Mouse (Mus musculus): ENCODE measurements at regions not wholly inside any gene's neighbourhood (a gene's known extent, or its start where the extent isn't known, plus 50 kb on each side); places are given as distances from the start of the nearest gene placed in this dataset.

- no peaks in the 10 kb centered on the region for H3K9me3 ChIP-seq (ENCODE audit: control insufficient read depth, low read depth, low read length)
- H3K4me1 ChIP-seq (ENCODE audit: control insufficient read depth, insufficient read depth, low read length) = no peaks in the 10 kb centered on the region
- 30% methylated on average over 2 of the region's 2 CpGs for WGBS
- ATAC-seq (ENCODE audit: insufficient number of reproducible peaks, insufficient read depth, low FRiP score, low read depth) = peak; percentile 58; the same call in 1 of the 2 replicates
- no peak overlapping the region for H3K9ac ChIP-seq (replicated peaks; ENCODE audit: low read depth, low read length)
- H3K36me3 ChIP-seq (ENCODE audit: control insufficient read depth, insufficient read depth, low read length) = no peaks in the 10 kb centered on the region
- H3K4me3 ChIP-seq (ENCODE audit: low read depth, low read length) = no peak overlapping the region
- no peak overlapping the region for H3K27ac ChIP-seq (ENCODE audit: low read length)
- no peak overlapping the region for H3K4me2 ChIP-seq (replicated peaks; ENCODE audit: low read depth, low read length)
- no peaks in the 10 kb centered on the region for H3K27me3 ChIP-seq (ENCODE audit: control insufficient read depth, insufficient read depth, low read length)
Measured at GRCm38 (mm10) chr16:87083505-87083904, 270.5 kb upstream of the N6amt1 start.

- Histone ChIP-seq H3K4me2 (replicated peaks; ENCODE audit: low read depth, low read length) (no peak overlapping the region), H3K9ac (replicated peaks; ENCODE audit: low read depth, low read length) (no peak overlapping the region), H3K27me3 (ENCODE audit: control insufficient read depth, insufficient read depth, low read length) (no peaks in the 10 kb centered on the region), H3K4me3 (ENCODE audit: low read depth, low read length) (no peak overlapping the region), H3K27ac (ENCODE audit: low read length) (no peak overlapping the region), H3K4me1 (ENCODE audit: control insufficient read depth, insufficient read depth, low read length) (no peaks in the 10 kb centered on the region), H3K36me3 (ENCODE audit: control insufficient read depth, insufficient read depth, low read length) (no peaks in the 10 kb centered on the region), H3K9me3 (ENCODE audit: control insufficient read depth, low read depth, low read length) (no peaks in the 10 kb centered on the region)
- no peak for ATAC-seq (ENCODE audit: insufficient number of reproducible peaks, insufficient read depth, low FRiP score, low read depth)
- WGBS = 86% methylated on average over 2 of the region's 2 CpGs
Measured at GRCm38 (mm10) chr16:87077385-87077784, 276.6 kb upstream of the N6amt1 start.

- H3K4me1 ChIP-seq (ENCODE audit: control insufficient read depth, insufficient read depth, low read length) = no peaks in the 10 kb centered on the region
- no peaks in the 10 kb centered on the region for H3K27me3 ChIP-seq (ENCODE audit: control insufficient read depth, insufficient read depth, low read length)
- no peak overlapping the region for H3K4me3 ChIP-seq (ENCODE audit: low read depth, low read length)
- H3K9me3 ChIP-seq (ENCODE audit: control insufficient read depth, low read depth, low read length) = no peaks in the 10 kb centered on the region
- 56% methylated on average over 2 of the region's 2 CpGs for WGBS
- no peak overlapping the region for H3K4me2 ChIP-seq (replicated peaks; ENCODE audit: low read depth, low read length)
- H3K36me3 ChIP-seq (ENCODE audit: control insufficient read depth, insufficient read depth, low read length) = no peaks in the 10 kb centered on the region
- H3K27ac ChIP-seq (ENCODE audit: low read length) = no peak overlapping the region
- ATAC-seq (ENCODE audit: insufficient number of reproducible peaks, insufficient read depth, low FRiP score, low read depth) = no peak
- H3K9ac ChIP-seq (replicated peaks; ENCODE audit: low read depth, low read length) = no peak overlapping the region
Measured at GRCm38 (mm10) chr16:87069294-87069693, 284.7 kb upstream of the N6amt1 start.

- Histone ChIP-seq H3K4me2 (replicated peaks; ENCODE audit: low read depth, low read length) (no peak overlapping the region), H3K36me3 (ENCODE audit: control insufficient read depth, insufficient read depth, low read length) (no peaks in the 10 kb centered on the region), H3K9me3 (ENCODE audit: control insufficient read depth, low read depth, low read length) (no peaks in the 10 kb centered on the region), H3K9ac (replicated peaks; ENCODE audit: low read depth, low read length) (no peak overlapping the region), H3K4me3 (ENCODE audit: low read depth, low read length) (no peak overlapping the region), H3K4me1 (ENCODE audit: control insufficient read depth, insufficient read depth, low read length) (no peaks in the 10 kb centered on the region), H3K27me3 (ENCODE audit: control insufficient read depth, insufficient read depth, low read length) (no peaks in the 10 kb centered on the region), H3K27ac (ENCODE audit: low read length) (no peak overlapping the region)
- WGBS = 76% methylated on average over 1 of the region's 1 CpGs
- ATAC-seq (ENCODE audit: insufficient number of reproducible peaks, insufficient read depth, low FRiP score, low read depth) = no peak
Measured at GRCm38 (mm10) chr16:87067981-87068380, 286.0 kb upstream of the N6amt1 start.

- Histone ChIP-seq H3K4me1 (ENCODE audit: control insufficient read depth, insufficient read depth, low read length) (no peaks in the 10 kb centered on the region), H3K27me3 (ENCODE audit: control insufficient read depth, insufficient read depth, low read length) (no peaks in the 10 kb centered on the region), H3K4me3 (ENCODE audit: low read depth, low read length) (no peak overlapping the region), H3K27ac (ENCODE audit: low read length) (no peak overlapping the region), H3K9ac (replicated peaks; ENCODE audit: low read depth, low read length) (no peak overlapping the region), H3K36me3 (ENCODE audit: control insufficient read depth, insufficient read depth, low read length) (no peaks in the 10 kb centered on the region), H3K4me2 (replicated peaks; ENCODE audit: low read depth, low read length) (no peak overlapping the region), H3K9me3 (ENCODE audit: control insufficient read depth, low read depth, low read length) (no peaks in the 10 kb centered on the region)
- ATAC-seq (ENCODE audit: insufficient number of reproducible peaks, insufficient read depth, low FRiP score, low read depth) = no peak
- 84% methylated on average over 5 of the region's 5 CpGs for WGBS
Measured at GRCm38 (mm10) chr16:87067523-87067922, 286.5 kb upstream of the N6amt1 start.

GRCm38 (mm10) chr16:87060473-87060872, 293.5 kb upstream of the N6amt1 start:
- Histone ChIP-seq H3K4me1 (ENCODE audit: control insufficient read depth, insufficient read depth, low read length) (no peaks in the 10 kb centered on the region), H3K4me2 (replicated peaks; ENCODE audit: low read depth, low read length) (no peak overlapping the region), H3K9me3 (ENCODE audit: control insufficient read depth, low read depth, low read length) (no peaks in the 10 kb centered on the region), H3K27me3 (ENCODE audit: control insufficient read depth, insufficient read depth, low read length) (no peaks in the 10 kb centered on the region), H3K27ac (ENCODE audit: low read length) (no peak overlapping the region), H3K9ac (replicated peaks; ENCODE audit: low read depth, low read length) (no peak overlapping the region), H3K36me3 (ENCODE audit: control insufficient read depth, insufficient read depth, low read length) (no peaks in the 10 kb centered on the region), H3K4me3 (ENCODE audit: low read depth, low read length) (no peak overlapping the region)
- 87% methylated on average over 8 of the region's 8 CpGs for WGBS
- no peak; the same call in 1 of the 2 replicates for ATAC-seq (ENCODE audit: insufficient number of reproducible peaks, insufficient read depth, low FRiP score, low read depth)

GRCm38 (mm10) chr16:87049741-87050383, 304.1 kb upstream of the N6amt1 start:
- H3K36me3 ChIP-seq (ENCODE audit: control insufficient read depth, insufficient read depth, low read length) = no peaks in the 10 kb centered on the region
- WGBS = 46% methylated on average over 8 of the region's 8 CpGs
- H3K9ac ChIP-seq (replicated peaks; ENCODE audit: low read depth, low read length) = no peak overlapping the region
- H3K9me3 ChIP-seq (ENCODE audit: control insufficient read depth, low read depth, low read length) = no peaks in the 10 kb centered on the region
- no peaks in the 10 kb centered on the region for H3K4me1 ChIP-seq (ENCODE audit: control insufficient read depth, insufficient read depth, low read length)
- no peak for ATAC-seq (ENCODE audit: insufficient number of reproducible peaks, insufficient read depth, low FRiP score, low read depth)
- H3K27ac ChIP-seq (ENCODE audit: low read length) = peak overlapping the region; percentile 21; the same call in 1 of the 2 replicates
- no peaks in the 10 kb centered on the region for H3K27me3 ChIP-seq (ENCODE audit: control insufficient read depth, insufficient read depth, low read length)
- no peak overlapping the region for H3K4me3 ChIP-seq (ENCODE audit: low read depth, low read length)
- no peak overlapping the region for H3K4me2 ChIP-seq (replicated peaks; ENCODE audit: low read depth, low read length)

- no peak overlapping the region for H3K4me2 ChIP-seq (replicated peaks; ENCODE audit: low read depth, low read length)
- ATAC-seq (ENCODE audit: insufficient number of reproducible peaks, insufficient read depth, low FRiP score, low read depth) = no peak
- H3K4me1 ChIP-seq (ENCODE audit: control insufficient read depth, insufficient read depth, low read length) = no peaks in the 10 kb centered on the region
- H3K27ac ChIP-seq (ENCODE audit: low read length) = no peak overlapping the region
- no peak overlapping the region for H3K9ac ChIP-seq (replicated peaks; ENCODE audit: low read depth, low read length)
- 84% methylated on average over 5 of the region's 5 CpGs for WGBS
- no peaks in the 10 kb centered on the region for H3K27me3 ChIP-seq (ENCODE audit: control insufficient read depth, insufficient read depth, low read length)
- H3K9me3 ChIP-seq (ENCODE audit: control insufficient read depth, low read depth, low read length) = no peaks in the 10 kb centered on the region
- H3K36me3 ChIP-seq (ENCODE audit: control insufficient read depth, insufficient read depth, low read length) = no peaks in the 10 kb centered on the region
- H3K4me3 ChIP-seq (ENCODE audit: low read depth, low read length) = no peak overlapping the region
Measured at GRCm38 (mm10) chr16:87044773-87045561, 309.0 kb upstream of the N6amt1 start.
